Mouse (Mus musculus) liver, embryonic 11.5 days (tissue): ENCODE measurements around the gene Slc9a1. TPM values are rescaled to one million over a fixed set of nuclear protein-coding genes. Genes with fewer than 3 reads are reported as not detected.

Experiments
- ATAC-seq: fragments of 200-750 bp; cut with Nextera tagmentation; replicated peaks from 2 replicates; pipeline ENCODE4 v1.8.0; 2017; ENCODE audit warnings: moderate number of reproducible peaks, mild to moderate bottlenecking, moderate TSS enrichment, moderate library complexity; ENCODE audit not compliant: low FRiP score
- DNase-seq: peaks from one replicate; pipeline ENCODE4 v3.0.0-alpha.2; 2017; ENCODE audit warnings: low spot score
- H3K27ac ChIP-seq: fragments of 300-500 bp; sonication (generic); 2 replicates; pipeline ENCODE4 v1.5.1; 2014; ENCODE audit warnings: mild to moderate bottlenecking, low read depth, low read length, control low read depth
- H3K27me3 ChIP-seq: fragments of 300-500 bp; sonication (generic); replicated peaks from 2 replicates; pipeline ENCODE4 v1.6.1; 2014; ENCODE audit warnings: low read length, mixed read lengths; ENCODE audit not compliant: control insufficient read depth, insufficient read depth
- H3K36me3 ChIP-seq: fragments of 300-500 bp; sonication (generic); 2 replicates; pipeline ENCODE4 v1.6.1; 2014; ENCODE audit warnings: mild to moderate bottlenecking, low read length, moderate library complexity, mixed read lengths; ENCODE audit not compliant: control insufficient read depth, insufficient read depth
- H3K4me1 ChIP-seq: fragments of 300-500 bp; sonication (generic); replicated peaks from 2 replicates; pipeline ENCODE4 v1.6.1; 2014; ENCODE audit warnings: low read length, mixed read lengths; ENCODE audit not compliant: control insufficient read depth, insufficient read depth
- H3K4me2 ChIP-seq: fragments of 300-500 bp; sonication (generic); 2 replicates; pipeline ENCODE4 v1.6.1; 2014; ENCODE audit warnings: mild to moderate bottlenecking, control low read depth, moderate library complexity
- H3K4me3 ChIP-seq: fragments of 300-500 bp; sonication (generic); 2 replicates; pipeline ENCODE4 v1.5.1; 2014; ENCODE audit warnings: low read depth, low read length, control low read depth
- H3K9ac ChIP-seq: fragments of 300-500 bp; sonication (generic); 2 replicates; pipeline ENCODE4 v1.6.1; 2014; ENCODE audit warnings: low read depth, low read length, control low read depth
- H3K9me3 ChIP-seq: fragments of 300-500 bp; sonication (generic); 2 replicates; pipeline ENCODE4 v1.6.1; 2016; ENCODE audit warnings: low read length, inconsistent platforms, mixed read lengths; ENCODE audit not compliant: control insufficient read depth
- WGBS: fragments of 180-500 bp; shearing (Covaris S2); extraction: QIAGEN DNeasy Blood & Tissue Kit; methylation state at CpG from one replicate; pipeline ENCODE4 v1.1.7; 2014; 5-methylcytosine and 5-hydroxymethylcytosine counted together
- polyA plus RNA-seq: library from polyadenylated mRNA; unstranded; fragments of >200 nt; fragmentation: Nextera tagmentation; extraction: Ambion mirVana; gene quantifications from 2 replicates; pipeline ENCODE4 v1.2.1, GENCODE M21; 2014

Gene Slc9a1
- polyA plus RNA-seq, 1 experiment from 2014 or later, result 6.9 TPM

GRCm38 (mm10) chr4:133460006-133460405 lies 90.5 kb downstream of the Slc9a1 start:
- H3K9me3 ChIP-seq, result no peaks in the 10 kb centered on the region
- 76% methylated on average over 1 of the region's 1 CpGs for WGBS
- DNase-seq, result no peak
- ATAC-seq, result no peak
- no peak overlapping the region for H3K9ac ChIP-seq
- no peaks in the 10 kb centered on the region for H3K36me3 ChIP-seq
- no peak overlapping the region for H3K27ac ChIP-seq
- H3K4me2 ChIP-seq, result no peak overlapping the region
- H3K27me3 ChIP-seq, result no peaks in the 10 kb centered on the region
- peaks cover 9% of the 10 kb centered on the region for H3K4me1 ChIP-seq
- H3K4me3 ChIP-seq, result no peak overlapping the region

- no peaks in the 10 kb centered on the region for H3K36me3 ChIP-seq
- peaks cover 9% of the 10 kb centered on the region for H3K4me1 ChIP-seq
- no peak overlapping the region for H3K4me3 ChIP-seq
- no peak overlapping the region for H3K4me2 ChIP-seq
- H3K9me3 ChIP-seq, result no peaks in the 10 kb centered on the region
- no peak overlapping the region for H3K27ac ChIP-seq
- ATAC-seq (no peak), DNase-seq (no peak)
- no peak overlapping the region for H3K9ac ChIP-seq
- no peaks in the 10 kb centered on the region for H3K27me3 ChIP-seq
- 43% methylated on average over 5 of the region's 5 CpGs for WGBS
These were observed 91.4 kb downstream of the Slc9a1 start for GRCm38 (mm10) chr4:133460796-133461325.

- DNase-seq (no peak), ATAC-seq (no peak)
- Histone ChIP-seq H3K9ac (no peak overlapping the region), H3K36me3 (no peaks in the 10 kb centered on the region), H3K9me3 (no peaks in the 10 kb centered on the region), H3K4me2 (no peak overlapping the region), H3K27ac (no peak overlapping the region), H3K4me3 (no peak overlapping the region), H3K27me3 (no peaks in the 10 kb centered on the region), H3K4me1 (peaks cover 9% of the 10 kb centered on the region)
- 69% methylated on average over 4 of the region's 4 CpGs for WGBS
These were observed 91.9 kb downstream of the Slc9a1 start for GRCm38 (mm10) chr4:133461362-133461761.

GRCm38 (mm10) chr4:133463184-133463583 lies 93.7 kb downstream of the Slc9a1 start:
- Histone ChIP-seq H3K9me3 (no peaks in the 10 kb centered on the region), H3K4me1 (peaks cover 6% of the 10 kb centered on the region), H3K4me3 (no peak overlapping the region), H3K4me2 (no peak overlapping the region), H3K36me3 (no peaks in the 10 kb centered on the region), H3K27me3 (no peaks in the 10 kb centered on the region), H3K27ac (peak overlapping the region; percentile 55; the same call in 1 of the 2 replicates), H3K9ac (no peak overlapping the region)
- WGBS, result 38% methylated on average over 6 of the region's 6 CpGs
- DNase-seq (no peak), ATAC-seq (no peak)

GRCm38 (mm10) chr4:133468080-133468479 lies 98.6 kb downstream of the Slc9a1 start:
- Histone ChIP-seq H3K27me3 (peaks cover 14% of the 10 kb centered on the region), H3K4me3 (peak overlapping the region; percentile 45), H3K9ac (no peak overlapping the region; the same call in 1 of the 2 replicates), H3K36me3 (no peaks in the 10 kb centered on the region), H3K4me2 (peak overlapping the region; percentile 69), H3K4me1 (peaks cover 7% of the 10 kb centered on the region), H3K9me3 (peaks cover 4% of the 10 kb centered on the region; the same call in 1 of the 2 replicates), H3K27ac (no peak overlapping the region)
- peak; percentile 62 for DNase-seq
- ATAC-seq, result no peak; the same call in 1 of the 2 replicates
- WGBS, result under 1% methylated on average over 27 of the region's 27 CpGs

GRCm38 (mm10) chr4:133469122-133469521 lies 99.6 kb downstream of the Slc9a1 start:
- no peak overlapping the region for H3K9ac ChIP-seq
- H3K4me1 ChIP-seq, result peaks cover 6% of the 10 kb centered on the region; the same call in 1 of the 2 replicates
- H3K4me2 ChIP-seq, result peak overlapping the region; percentile 69
- WGBS, result 24% methylated on average over 12 of the region's 12 CpGs
- no peak for ATAC-seq
- no peaks in the 10 kb centered on the region for H3K36me3 ChIP-seq
- peaks cover 14% of the 10 kb centered on the region for H3K27me3 ChIP-seq
- no peak overlapping the region for H3K4me3 ChIP-seq
- peaks cover 4% of the 10 kb centered on the region; the same call in 1 of the 2 replicates for H3K9me3 ChIP-seq
- no peak for DNase-seq
- no peak overlapping the region for H3K27ac ChIP-seq

GRCm38 (mm10) chr4:133471135-133471821 lies 101.8 kb downstream of the Slc9a1 start:
- ATAC-seq, result no peak
- Histone ChIP-seq H3K9me3 (peaks cover 4% of the 10 kb centered on the region; the same call in 1 of the 2 replicates), H3K27ac (no peak overlapping the region), H3K27me3 (peaks cover 20% of the 10 kb centered on the region), H3K4me3 (no peak overlapping the region), H3K4me1 (peaks cover 6% of the 10 kb centered on the region; the same call in 1 of the 2 replicates), H3K4me2 (no peak overlapping the region), H3K9ac (no peak overlapping the region), H3K36me3 (no peaks in the 10 kb centered on the region)
- DNase-seq, result no peak
- WGBS, result 77% methylated on average over 7 of the region's 7 CpGs
